Mouse (Mus musculus): ENCODE results near the gene Slc1a1. TPM values are rescaled to one million over a fixed set of nuclear protein-coding genes. Genes with fewer than 3 reads are reported as not detected.

Slc1a1 gene
- total RNA-seq, 2 experiments from 2014 or later, result 138 to 140 TPM

DNA sequence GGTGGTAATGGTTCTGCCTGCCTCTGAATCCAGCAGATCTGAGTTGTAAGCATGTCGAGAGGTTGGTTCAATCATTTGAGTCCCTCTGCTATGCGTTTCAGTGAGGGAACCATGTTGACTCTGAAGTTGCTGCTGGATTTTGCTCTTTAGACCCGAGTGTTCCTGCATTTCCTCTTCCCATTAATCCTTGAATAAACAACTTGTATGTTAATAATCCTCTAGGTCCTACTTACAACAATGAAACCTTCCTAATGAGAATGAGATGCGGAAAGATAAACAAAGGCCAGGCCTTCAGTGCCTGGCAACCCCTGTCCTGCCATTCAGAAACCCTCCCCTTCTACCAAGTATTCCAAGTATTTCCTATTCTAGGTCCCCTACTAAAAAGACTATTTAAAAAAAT is 81.6 kb downstream of the Slc1a1 start:
- no peak for DNase-seq

DNA sequence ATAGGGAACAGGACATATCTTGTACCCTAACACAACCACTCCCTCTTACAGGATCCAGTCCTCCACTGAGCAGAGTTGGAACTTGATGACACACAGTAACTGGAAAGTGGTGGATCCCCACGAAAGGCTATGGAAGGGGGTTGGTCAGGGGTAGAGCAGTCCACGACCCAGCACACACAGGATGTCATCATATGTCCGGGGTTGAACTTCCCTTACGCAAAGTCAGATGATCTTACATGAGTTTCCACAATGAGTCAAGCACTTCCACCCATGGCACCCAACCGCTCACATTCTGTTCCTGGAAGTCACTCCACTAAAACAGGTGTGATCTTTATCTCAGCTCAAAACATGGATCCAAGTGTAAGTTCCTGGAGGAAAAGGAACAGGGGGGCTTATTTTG is 83.0 kb downstream of the Slc1a1 start:
- DNase-seq, result no peak

DNA sequence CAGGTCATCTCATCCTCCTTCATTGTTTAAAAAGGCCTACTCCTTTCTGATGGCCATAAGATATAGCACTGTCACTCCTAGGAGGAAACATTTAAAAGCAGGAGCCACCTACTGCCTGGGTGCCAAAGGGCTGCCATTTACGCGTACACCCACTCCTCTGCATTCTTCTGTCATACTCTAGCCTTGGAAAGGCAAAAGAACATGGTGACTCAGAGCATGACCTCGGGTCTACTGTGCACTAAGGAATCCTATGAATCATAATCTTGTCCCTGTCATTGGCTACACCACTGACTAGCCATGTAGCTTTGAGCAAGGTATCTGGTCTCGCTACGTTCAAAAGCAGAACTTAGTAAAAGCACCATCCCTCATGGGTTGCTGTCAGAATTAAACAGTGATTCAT is 91.5 kb downstream of the Slc1a1 start:
- no peak for DNase-seq

DNA sequence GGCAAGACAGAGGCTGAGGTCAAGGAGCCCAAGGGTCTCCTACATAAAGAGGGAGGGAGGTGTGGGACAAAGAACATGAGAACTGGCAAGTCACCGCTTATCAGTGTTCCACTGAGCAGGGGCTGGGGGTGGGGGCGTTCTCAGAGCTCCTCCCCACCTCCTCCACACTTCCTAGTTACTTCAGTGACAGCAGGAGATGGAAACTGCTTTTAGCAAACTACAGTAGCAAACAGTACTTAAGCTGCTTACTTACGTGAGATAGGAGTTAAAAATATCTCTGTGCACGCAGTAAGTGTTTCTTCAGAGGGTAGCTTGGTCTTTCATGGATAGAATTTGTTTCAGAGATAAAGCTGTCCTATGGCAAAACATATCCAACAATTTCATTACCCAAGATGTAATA is 92.5 kb downstream of the Slc1a1 start:
- no peak for DNase-seq

DNA sequence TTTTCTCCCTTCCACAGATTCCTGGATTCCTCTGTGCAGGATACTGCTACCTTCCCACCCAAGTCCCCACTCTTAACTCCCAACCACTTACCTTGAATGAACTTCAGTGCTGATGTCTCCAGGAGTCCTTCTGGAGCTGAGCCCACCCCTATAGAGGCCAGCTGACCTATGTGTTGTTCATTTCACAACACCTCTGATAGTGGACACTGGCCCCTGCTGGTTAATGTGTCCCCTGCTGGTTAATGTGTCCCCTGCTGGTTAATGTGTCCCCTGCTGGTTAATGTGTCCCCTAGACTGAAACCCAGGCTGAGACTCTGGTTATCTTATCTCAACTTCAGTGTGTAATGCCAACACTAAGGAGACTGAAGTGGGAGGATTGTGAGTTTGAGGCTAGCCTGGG is 94.2 kb downstream of the Slc1a1 start:
- DNase-seq, result no peak

DNA sequence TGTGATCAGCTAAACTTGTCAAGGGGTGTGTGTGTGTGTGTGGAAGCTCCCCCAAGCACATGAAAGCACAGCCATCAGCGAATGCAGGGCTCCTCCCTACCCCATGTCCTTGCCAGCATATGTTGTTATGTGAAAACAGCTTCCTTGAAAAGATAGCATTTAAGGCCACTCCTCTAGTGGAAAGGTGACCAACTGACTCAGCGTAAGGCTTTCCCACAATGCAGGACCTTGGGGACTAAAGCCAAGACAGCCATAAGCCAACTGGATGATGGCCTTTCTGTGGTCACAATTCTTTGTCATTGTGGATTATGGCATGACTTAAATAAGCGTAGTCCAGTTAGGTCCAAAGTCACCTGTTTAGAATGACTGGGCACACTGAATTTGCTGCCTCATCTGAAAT is 100.0 kb downstream of the Slc1a1 start:
- no peak for DNase-seq

DNA sequence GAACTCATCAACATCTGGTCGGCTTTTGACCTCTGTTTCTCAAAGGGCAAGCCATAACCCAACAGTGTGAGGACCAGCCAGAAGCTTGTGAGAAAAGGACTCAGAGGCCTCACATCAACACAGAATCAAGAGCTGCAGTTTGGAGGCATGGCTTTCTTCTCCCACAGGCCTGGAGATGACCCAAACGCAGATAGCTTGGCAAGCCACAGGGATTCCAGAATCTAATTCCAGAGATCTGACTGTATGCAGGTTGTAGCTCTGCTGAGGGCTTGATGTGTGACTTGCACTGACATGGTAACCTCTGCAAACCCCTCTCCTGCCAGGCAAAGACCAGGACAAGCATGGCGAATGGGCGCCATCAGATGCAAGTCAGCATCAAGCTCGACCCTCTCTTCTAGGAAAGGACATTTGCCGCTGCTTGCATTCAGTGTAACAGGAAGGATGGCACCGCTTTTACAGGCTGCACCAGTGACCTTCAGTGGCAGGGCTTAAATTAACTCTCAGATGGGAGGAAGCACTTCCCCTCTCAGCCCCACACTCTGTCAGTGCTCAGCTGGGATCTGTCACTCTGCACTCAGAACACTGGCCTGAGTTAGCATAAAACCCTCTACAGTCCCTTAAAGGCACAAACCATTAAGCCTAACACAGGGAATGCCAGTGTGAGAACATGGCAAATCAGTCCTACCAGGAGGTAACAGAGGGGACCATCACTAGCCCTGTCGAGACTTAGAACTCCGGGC is 105.5 kb downstream of the Slc1a1 start:
- no peak for DNase-seq

DNA sequence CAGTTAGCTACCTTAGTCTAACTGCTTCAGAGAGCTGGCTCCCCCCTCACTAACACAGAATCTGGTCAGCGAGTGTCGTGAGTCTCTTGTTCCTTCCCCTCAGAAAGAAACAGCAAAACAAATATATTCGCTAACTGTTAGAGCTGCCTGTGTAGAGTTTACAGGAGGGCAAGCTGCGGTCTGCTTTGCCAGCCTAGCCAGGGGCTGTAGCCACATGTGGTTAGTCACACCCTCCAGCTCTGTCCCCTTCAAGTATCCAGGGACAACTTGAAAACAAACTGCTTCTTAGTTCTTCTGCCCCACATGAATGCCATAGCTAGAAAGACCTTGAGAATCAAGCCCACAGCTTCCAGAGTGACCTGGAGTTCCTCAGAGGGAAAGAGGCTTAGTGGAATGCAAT is 106.4 kb downstream of the Slc1a1 start:
- no peak for DNase-seq

DNA sequence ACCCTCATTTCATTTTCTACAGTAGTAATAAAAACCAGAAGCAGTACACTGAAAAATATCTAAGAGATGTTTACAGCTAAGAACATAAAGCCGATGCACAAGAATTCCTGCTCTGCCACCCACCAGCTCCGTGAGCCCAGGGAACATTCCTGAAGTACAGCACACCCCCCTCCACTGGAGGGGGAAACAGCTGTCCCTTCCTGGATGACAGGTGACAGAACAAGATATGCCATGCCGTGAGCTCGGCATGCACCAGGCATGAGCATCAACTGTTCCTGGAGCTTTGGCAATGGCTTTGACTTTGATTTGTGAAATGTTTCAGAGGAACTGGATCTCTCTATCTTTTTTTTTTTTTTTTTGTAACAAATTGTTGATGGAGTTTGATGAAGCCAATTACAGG is 111.9 kb downstream of the Slc1a1 start:
- DNase-seq, result peak; percentile 33 to 36

DNA sequence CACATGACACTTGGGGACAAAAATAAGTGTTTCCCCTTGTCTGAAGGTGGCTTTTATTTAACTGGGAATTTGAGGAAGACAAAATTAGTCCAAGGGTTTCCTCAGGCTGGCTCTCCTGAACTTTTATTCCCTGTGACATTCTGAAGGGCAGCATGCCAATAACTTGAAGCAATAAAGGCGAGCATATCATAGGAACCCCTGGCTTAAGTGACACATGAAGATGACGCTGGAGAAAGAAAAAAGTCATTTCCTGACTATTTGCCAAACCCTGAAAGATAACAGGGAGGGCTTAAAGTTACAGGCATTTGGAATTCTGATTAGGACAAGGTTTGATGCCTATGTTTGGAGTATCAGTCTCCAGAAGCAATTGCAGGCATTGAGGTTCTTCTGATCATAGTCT is 112.5 kb downstream of the Slc1a1 start:
- no peak for DNase-seq

DNA sequence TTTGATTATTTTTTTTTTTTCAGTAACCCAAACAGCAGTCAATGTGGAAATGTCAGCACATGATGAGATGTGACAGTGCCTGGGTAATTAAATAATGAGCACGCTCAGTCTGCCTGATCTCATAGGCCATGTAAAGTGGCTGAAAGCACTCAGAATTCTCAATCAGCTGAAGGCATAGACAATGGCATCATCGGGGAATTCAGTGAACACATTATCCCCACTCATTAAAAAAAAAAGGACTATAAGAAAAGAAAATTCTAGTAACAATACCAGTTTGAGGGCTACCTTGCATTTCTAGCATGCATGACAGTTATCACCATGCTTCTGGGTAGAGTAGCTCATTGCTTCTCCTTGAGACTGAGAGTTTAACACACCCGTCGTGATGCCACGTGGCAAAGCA is 116.4 kb downstream of the Slc1a1 start:
- no peak for DNase-seq

DNA sequence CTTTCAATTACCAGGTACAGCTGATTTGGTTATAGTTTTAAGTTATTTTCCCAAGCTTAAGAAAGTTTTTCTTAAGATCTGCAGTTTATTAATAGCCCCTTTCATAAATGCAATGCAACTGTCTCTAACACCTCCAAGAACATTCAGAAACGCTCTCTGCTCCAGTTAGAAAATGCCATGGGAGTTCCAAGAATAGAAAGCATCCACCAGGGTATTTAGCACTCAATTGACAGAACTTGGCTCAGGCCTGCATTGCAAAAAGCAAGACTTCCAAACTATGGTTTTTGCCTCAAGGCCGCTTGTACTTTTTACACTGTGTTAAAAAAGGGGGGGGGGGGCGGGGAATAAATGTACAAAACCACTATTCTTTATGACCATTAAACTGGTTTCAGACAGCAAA is 128.3 kb downstream of the Slc1a1 start:
- no peak for DNase-seq

DNA sequence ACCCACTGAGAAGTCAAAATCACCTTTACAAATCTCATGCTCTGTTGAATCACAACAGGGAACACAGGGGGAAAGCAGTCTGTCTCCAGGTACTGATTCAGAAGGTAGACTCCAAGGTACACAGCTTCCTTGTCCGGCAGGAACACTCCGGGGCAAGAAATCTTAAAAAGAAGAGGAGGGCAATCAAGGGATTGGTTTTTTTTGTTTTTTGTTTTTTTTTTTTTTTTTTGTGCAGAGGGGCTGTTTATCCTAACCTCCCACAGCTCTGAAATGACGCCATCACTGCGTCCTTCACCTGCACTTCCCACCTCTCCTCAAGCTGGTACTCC is 128.6 kb downstream of the Slc1a1 start:
- DNase-seq, result no peak

Other genes starting within 250 kb of the Slc1a1 start
- gene Glis3, start 155.0 kb upstream of the Slc1a1 start, total RNA-seq (2021), result 10 to 100 TPM; 21.8 to 27.3 TPM
- gene Plpp6, start 128.9 kb downstream of the Slc1a1 start, total RNA-seq (2021), result 10 to 100 TPM; 48.8 to 56.0 TPM
- 1 to 10 TPM; 4.7 to 8.4 TPM for gene 4430402I18Rik, start 132.8 kb downstream of the Slc1a1 start, total RNA-seq (2021)
- gene Cdc37l1, start 155.3 kb downstream of the Slc1a1 start, total RNA-seq (2021), result 100 to 1,000 TPM; 102 to 122 TPM
- gene Ak3, start 212.9 kb downstream of the Slc1a1 start, total RNA-seq (2021), result 10 to 100 TPM; 50.4 to 55.8 TPM